Mouse (Mus musculus) small intestine, adult 2 months (tissue): Measurements from ENCODE around the gene Rom1.

ENCODE experiments used
- CTCF ChIP-seq: fragments of 200-500 bp; IDR thresholded peaks from 2 replicates; pipeline ENCODE4 v1.5.1; 2012; ENCODE audit warnings: low read depth, mild to moderate bottlenecking, control low read depth, inconsistent platforms, low read length, moderate library complexity, mixed read lengths; ENCODE audit not compliant: insufficient replicate concordance, insufficient read length; ENCODE audit errors: extremely low read depth
- POLR2A ChIP-seq: fragments of 200-500 bp; IDR thresholded peaks from 2 replicates; pipeline ENCODE4 v1.6.1; 2012; ENCODE audit warnings: low read depth, mild to moderate bottlenecking, control low read depth, inconsistent platforms, low read length, moderate library complexity

- TF ChIP-seq CTCF (no peak), POLR2A (no peak)
These were observed 7.4 kb downstream of the Rom1 start for GRCm38 (mm10) chr19:8921741-8922140.
